Mouse (Mus musculus): Measurements from ENCODE around the gene Fus.

Fus gene

GRCm38 (mm10) chr7:127942097-127942496 is 25.2 kb upstream of the Fus start:
- CTCF ChIA-PET: interaction anchor here (0.6 kb wide), 2 partner anchors 92 to 254 kb away, joined by 4 to 5 read pairs; no protein-coding TSS in a partner anchor

DNA sequence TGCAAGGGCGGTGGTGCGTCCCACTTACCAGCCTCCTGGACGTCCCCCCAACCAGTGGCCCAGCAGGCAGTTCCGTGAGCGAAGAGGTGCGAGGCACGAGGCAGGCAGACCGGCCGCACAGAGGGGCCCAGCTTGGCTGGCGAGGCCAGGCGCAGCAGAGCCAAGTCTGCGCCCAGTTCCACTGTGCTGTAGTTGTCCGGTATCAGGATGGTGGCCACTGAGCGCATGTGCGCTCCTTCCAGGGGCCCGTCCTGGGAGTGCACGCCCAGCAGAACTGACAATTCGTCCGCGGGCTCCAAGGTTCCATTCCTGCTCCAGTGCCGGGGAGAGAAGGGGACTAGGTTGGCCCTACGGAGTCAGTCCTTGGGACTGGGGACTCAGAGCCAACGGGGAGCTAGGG is 22.6 kb upstream of the Fus start:
- CTCF ChIA-PET: no interaction called here

DNA sequence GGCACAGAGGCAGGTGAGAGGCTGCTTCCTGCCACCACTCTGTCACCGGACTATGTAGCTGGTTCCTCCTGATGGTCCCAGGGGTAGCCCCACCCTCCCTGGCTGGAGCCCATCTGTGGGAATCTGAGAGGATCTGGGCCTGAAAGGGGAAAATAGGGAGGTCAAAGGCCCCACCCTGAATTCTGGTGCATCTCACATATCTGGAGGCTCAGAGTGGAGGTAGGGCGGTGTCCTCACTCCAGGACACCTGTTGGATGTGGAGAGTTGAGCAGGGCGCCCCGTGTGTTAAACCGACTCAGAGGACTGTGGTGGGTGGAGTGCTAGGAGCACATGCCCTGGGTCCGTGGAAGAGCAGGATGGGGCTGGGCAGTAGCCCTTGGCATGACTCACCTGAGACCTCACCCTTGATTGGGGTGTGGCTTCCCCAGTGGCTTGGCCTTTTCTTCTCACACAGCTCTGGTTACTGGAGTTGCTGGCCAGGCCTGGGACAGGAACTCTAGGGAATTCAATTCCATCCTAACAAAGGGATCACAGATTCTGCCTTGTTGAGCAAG is 20.7 kb upstream of the Fus start, which contains the start of gene Prss36:
TSS of gene Prss36 (minus strand) at position 256 of the 554 bp plus-strand sequence.
- CTCF ChIA-PET: no interaction called here

DNA sequence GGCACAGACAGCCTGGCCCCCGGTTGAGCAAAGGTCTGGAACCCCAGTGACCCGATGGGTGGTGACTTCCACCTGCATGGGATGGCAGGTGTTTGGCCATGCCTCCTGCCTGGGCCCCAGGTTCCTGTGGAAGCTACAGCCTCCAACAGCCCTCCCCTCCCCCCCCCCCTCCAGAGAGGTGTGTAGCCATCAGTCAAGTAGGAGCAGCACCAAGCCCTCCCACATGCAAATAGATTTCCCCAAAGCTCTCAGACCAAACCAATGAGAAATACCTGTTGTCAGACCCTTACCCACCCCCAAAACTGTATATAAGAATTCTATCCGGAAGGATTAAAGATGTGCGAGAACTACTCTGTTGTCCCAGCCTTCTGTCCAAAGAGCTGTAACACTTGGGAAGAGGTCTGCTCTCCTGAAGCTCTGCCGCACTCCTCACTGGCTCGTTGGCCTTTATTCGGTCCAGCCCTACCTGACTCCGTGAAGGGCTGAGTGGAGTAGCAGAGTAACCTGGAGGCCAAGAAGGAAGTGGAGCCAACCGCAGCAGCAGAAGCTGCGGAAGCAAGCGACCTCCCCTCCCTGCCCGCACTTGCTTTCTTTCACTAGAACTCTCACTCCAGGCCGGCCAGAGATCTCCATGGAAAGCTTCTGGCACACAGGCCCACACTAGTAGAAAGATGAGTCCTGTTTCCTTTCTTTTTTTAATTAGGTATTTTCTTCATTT is 14.2 kb upstream of the Fus start:
- CTCF ChIA-PET: interaction anchor here (0.6 kb wide), 1 partner anchor 771 kb away, joined by 10 read pairs; no protein-coding TSS in a partner anchor

DNA sequence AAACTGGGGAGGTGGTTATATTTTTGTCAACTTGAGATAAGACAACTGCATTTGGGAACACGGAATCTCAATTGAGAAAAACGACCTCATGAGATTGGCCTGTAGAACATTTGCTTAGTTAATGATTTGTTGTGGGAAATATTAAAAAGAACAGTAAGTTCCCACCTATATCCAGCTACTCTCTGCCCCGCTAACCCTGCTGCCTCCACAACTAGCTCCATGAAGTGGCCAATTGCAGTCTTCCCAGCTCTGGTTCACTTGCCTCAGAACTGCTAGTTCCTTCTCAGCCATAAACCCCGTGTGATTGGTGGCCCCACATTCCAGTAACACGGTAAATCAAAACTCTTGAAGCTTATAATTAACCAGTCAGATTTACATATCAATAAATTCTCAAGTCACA is 7.9 kb upstream of the Fus start:
- CTCF ChIA-PET: interaction anchor here (0.6 kb wide), 2 partner anchors 26 to 158 kb away, joined by 3 to 8 read pairs; no protein-coding TSS in a partner anchor

- CTCF ChIA-PET: interaction anchor here (0.7 kb wide), 2 partner anchors 72 to 1590 kb away, joined by 4 to 14 read pairs; no protein-coding TSS in a partner anchor
These were observed 812 bp upstream of the Fus start for GRCm38 (mm10) chr7:127966371-127966918.

DNA sequence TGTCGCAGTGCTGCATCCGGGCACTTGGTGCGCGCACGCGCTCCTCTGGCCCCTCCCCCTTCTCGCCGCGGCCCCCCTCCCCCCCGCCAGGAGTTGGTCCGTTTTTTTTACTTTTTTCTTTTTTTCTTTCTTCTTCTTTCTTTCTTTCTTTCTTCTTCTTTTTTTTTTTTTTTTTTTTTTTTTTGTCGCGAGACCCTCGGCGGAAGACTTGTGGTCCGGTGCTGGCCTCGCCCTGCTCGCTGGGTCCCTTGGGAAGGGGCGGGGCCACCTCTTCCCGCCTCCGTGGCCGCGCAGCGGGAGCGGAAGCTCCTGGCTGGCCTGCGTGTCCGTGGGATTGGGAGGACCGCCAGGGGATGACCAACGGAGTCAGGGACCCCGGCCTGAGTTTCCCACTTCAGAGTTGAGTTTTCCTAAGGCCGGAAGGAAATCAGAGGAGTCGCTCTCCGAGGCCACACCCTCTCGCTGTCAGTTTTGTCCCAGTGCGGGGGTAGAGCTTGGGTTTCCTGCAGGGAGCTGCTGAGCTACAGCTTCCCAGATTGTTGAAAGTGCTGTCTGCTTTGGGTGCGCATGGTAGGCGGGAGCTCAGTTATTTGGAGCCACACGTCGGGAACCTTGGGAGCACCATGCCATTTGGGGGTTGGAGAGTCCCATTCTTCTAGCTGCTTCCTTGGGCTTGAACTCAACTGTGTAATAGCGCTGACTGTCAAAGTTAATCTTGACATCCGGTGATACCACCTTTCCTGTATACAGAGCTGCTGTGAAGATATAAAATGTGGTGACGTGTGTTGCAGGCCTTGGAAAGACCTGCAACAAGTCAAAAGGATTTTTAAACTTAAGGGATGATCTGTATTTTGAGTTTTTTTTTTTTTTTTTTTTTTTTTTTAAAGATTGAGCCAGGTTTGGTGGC is 918 bp downstream of the Fus start:
- CTCF ChIA-PET: interaction anchor here (0.6 to 0.7 kb wide), 4 partner anchors 25 to 582 kb away, joined by 3 to 7 read pairs (median 6); no protein-coding TSS in a partner anchor

GRCm38 (mm10) chr7:127974413-127974930 is 7.2 kb downstream of the Fus start:
- CTCF ChIA-PET: no interaction called here

DNA sequence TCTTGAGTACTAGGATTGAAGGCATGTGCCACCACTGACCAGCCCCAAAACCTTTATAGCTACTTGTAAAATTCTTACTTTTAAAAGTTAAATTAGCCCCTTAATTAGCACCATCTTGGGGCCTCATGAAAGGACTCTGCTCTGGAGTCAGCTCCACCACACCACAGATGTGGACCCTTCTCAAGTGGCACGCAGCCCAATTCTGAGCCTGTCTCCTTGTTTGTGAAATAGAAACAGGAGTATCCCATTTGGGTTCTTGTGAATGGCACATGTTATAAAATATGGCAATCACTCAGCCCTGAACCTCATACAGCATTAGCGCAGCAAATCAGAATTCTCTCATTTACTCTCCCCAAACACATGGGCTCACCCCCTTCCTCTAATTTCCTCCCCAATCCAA is 11.6 kb downstream of the Fus start:
- CTCF ChIA-PET: interaction anchor here (0.6 kb wide), 1 partner anchor 1661 kb away, joined by 3 read pairs; no protein-coding TSS in a partner anchor

DNA sequence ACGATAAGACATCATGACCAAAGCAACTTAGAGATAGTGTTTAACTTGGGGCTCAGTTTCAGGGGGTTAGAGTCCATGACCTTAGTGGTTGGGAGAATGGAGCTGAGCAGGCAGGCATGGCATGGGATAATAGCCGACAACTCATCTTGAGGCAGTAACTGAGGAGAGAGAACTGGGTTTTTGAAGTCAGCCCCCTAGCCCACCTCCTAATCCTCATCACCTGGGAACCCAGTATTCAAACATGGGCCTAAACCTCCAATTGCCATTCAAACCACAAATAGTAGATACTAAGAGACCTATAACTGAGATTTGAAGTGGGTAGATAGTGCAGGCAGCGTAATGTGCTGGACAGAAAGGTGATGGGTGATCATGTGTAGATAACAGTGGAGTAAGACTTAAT is 13.3 kb downstream of the Fus start:
- CTCF ChIA-PET: no interaction called here

DNA sequence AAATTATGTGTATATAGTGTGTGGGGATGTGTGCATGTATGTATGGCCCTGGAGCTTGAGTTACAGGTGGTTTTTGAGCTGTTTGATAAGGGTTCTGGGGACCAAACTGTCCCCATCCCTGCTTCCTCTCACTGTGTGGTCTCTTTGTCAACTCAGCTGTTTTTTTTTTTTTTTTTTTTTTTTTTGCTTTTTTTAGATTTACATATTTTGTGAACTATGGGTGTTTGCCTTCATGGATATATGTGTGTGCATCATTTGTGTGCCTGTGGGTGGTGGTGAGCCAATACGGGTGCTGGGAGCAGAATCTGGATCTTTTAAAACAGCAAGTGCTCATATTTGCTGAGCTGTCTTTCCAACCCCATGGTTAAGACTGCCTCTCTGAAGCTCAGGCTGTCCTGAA is 21.6 kb downstream of the Fus start:
- CTCF ChIA-PET: interaction anchor here (0.6 kb wide), 1 partner anchor 228 kb away, joined by 4 read pairs; no protein-coding TSS in a partner anchor

GRCm38 (mm10) chr7:127991643-127992487 is 24.6 kb downstream of the Fus start:
- CTCF ChIA-PET: interaction anchor here (0.6 to 0.7 kb wide), 2 partner anchors 88 to 1096 kb away, joined by 3 read pairs; partner anchors contain the start of gene Bckdk

DNA sequence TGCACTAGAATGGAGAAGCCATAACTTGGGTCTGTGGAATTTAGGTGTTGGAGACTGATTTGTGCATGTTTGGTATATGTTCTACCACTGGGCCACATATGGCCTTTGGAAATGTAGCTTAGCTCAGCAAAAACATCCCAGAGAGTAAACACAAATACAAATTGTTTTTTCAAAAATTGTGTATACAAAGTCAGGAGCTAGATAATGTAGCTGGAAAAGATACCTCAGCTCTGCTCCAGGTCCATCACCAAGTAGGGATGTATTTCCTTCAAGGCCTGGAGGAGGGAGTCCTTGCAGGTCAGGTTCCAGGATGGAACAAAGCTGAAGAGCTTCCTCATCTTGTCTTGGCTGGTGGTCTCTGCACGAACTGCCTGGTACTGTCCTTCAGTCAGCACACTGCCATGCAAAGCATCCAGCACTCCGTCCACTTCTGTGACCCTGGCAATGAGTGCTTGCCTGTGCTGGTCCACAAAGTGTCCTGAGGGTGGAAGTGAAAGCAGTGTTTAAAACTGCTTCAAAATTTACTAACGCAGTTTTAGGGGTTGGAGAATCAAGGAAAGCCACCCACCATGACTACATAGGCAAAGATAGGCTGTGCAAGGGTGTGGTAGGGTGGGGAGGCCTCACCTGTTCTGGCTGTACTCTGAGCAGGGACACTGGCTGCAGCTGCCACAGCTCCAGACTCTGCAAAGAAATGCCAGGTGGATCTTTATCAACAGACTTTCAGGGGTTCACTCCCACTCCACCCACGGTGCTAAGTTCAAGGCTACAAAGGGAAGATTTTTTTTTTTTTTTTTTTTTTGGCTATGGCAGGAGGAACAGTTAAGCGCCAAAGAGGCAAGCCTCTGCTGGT is 25.5 kb downstream of the Fus start:
- CTCF ChIA-PET: interaction anchor here (0.6 to 0.7 kb wide), 3 partner anchors 24 to 1097 kb away, joined by 3 read pairs; partner anchors contain the start of gene Bckdk

DNA sequence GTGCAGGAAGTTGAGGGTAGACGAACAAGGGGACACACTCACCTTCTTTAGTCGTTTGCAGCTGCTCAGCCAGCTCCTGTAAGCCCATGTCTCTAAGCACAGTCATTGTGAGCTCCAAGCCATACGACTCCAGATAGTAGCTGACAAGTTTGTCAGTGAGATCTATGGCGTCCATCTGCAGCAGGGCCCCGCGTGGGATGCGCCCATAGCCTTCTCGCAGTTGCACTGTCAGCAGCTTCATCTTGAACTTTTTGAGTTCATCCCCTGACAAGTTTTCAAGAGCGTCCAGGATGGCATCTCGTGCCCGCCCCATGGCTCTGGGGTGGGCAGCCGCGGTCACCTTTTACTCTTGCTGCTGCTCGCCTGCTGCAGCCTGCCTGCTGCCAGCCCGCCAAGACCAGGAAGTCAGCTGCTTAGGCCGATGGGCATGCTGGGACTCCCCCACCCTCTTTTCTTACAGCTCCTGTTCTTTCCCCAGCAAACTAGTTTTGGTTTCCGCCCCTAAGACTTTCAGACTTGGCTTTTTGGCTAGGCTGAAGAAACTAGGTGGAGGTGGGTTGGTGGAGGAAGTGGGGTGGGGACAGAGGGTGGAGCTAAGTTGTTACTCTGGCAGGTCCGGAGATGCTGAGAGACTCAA is 26.2 kb downstream of the Fus start, which contains the start of gene Pycard:
TSS of gene Pycard (minus strand) at position 527 of the 637 bp plus-strand sequence.
- CTCF ChIA-PET: interaction anchor here (0.7 kb wide), 1 partner anchor 25 kb away, joined by 3 read pairs; no protein-coding TSS in a partner anchor

DNA sequence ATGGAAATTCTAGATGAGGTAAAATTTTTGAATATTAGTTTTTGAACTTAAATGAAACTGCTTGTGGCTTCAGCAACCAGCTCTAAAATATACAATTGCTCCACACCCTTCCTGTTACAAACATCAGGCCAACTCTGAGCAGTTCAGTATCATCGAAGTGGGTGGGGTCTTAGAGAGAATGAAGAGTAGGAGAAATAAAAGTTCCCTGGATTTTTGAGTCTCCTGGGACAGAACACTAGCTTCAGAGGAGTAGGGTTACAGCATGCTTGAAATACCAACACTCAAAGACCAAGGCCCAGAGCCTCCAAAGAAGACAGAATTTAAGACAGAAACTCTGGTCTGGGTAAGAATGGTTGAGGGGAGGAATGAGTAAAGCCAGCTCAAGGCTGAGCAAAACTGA is 32.2 kb downstream of the Fus start:
- CTCF ChIA-PET: no interaction called here

GRCm38 (mm10) chr7:128000068-128000950 is 33.1 kb downstream of the Fus start:
- CTCF ChIA-PET: no interaction called here

- CTCF ChIA-PET: no interaction called here
These were observed 35.8 kb downstream of the Fus start for GRCm38 (mm10) chr7:128003098-128003497.

DNA sequence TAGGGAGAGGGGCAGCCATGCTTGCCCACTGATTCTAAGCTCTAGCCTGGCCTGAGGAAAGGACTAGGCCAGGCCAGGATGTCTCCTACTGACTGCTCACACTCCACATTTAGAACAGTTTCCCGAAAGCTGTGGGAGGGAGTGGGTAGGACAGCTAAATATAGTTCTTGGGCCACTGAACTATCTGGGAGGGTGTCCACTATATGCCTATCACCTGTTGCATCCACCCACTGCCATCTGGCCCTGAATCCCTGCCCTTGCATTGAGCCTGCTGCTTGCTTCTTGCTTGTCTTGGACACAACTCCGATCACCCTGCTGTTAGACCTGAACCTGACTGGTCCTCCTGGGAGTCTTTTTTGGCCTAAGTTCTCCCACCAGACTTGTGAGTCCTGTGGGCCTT is 36.4 kb downstream of the Fus start, which contains the start of gene Trim72:
TSS of gene Trim72 (plus strand) at position 262 of the 400 bp plus-strand sequence.
- CTCF ChIA-PET: no interaction called here
